Mouse (Mus musculus) midbrain, embryonic 13.5 days (tissue): ENCODE data around the gene AI413582. TPM values are rescaled to one million over a fixed set of nuclear protein-coding genes. Genes with fewer than 3 reads are reported as not detected.

Experiments
- ATAC-seq: fragments of 200-750 bp; cut with Nextera tagmentation; 2 replicates; pipeline ENCODE4 v1.8.0; 2017; ENCODE audit warnings: mild to moderate bottlenecking, moderate TSS enrichment, moderate library complexity
- H3K27ac ChIP-seq: fragments of 300-500 bp; sonication (generic); 2 replicates; pipeline ENCODE4 v1.5.1; 2015; ENCODE audit warnings: inconsistent platforms, mild to moderate bottlenecking, moderate library complexity
- H3K27me3 ChIP-seq: fragments of 300-500 bp; sonication (generic); 2 replicates; pipeline ENCODE4 v1.6.1; 2015; ENCODE audit warnings: mild to moderate bottlenecking, inconsistent platforms
- H3K36me3 ChIP-seq: fragments of 300-500 bp; sonication (generic); 2 replicates; pipeline ENCODE4 v1.6.1; 2015; ENCODE audit warnings: mild to moderate bottlenecking, inconsistent platforms
- H3K4me1 ChIP-seq: fragments of 300-500 bp; sonication (generic); replicated peaks from 2 replicates; pipeline ENCODE4 v1.6.1; 2015; ENCODE audit warnings: inconsistent platforms
- H3K4me2 ChIP-seq: fragments of 300-500 bp; sonication (generic); replicated peaks from 2 replicates; pipeline ENCODE4 v1.6.1; 2015; ENCODE audit warnings: moderate library complexity, mild to moderate bottlenecking, inconsistent platforms
- H3K4me3 ChIP-seq: fragments of 300-500 bp; sonication (generic); replicated peaks from 2 replicates; pipeline ENCODE4 v1.5.1; 2015; ENCODE audit warnings: mild to moderate bottlenecking, inconsistent platforms
- H3K9ac ChIP-seq: fragments of 300-500 bp; sonication (generic); replicated peaks from 2 replicates; pipeline ENCODE4 v1.6.1; 2015; ENCODE audit warnings: mild to moderate bottlenecking, inconsistent platforms
- H3K9me3 ChIP-seq: fragments of 300-500 bp; sonication (generic); 2 replicates; pipeline ENCODE4 v1.6.1; 2016; ENCODE audit warnings: mild to moderate bottlenecking, inconsistent platforms
- WGBS: fragments of 180-500 bp; shearing (Covaris S2); methylation state at CpG from one replicate; pipeline ENCODE4 v1.1.7; 2015; 5-methylcytosine and 5-hydroxymethylcytosine counted together
- polyA plus RNA-seq: library from polyadenylated mRNA; unstranded; fragments of >200 nt; fragmentation: Nextera tagmentation; extraction: Ambion mirVana; gene quantifications from 2 replicates; pipeline ENCODE4 v1.2.1, GENCODE M21; 2015

The AI413582 gene
- polyA plus RNA-seq, 1 experiment from 2014 or later: 36.8 TPM

- H3K9me3 ChIP-seq: no peaks in the 10 kb centered on the region
- H3K4me3 ChIP-seq: no peak overlapping the region
- WGBS: 73% methylated on average over 6 of the region's 6 CpGs
- H3K9ac ChIP-seq: no peak overlapping the region
- H3K27ac ChIP-seq: no peak overlapping the region
- peaks cover 4% of the 10 kb centered on the region for H3K27me3 ChIP-seq
- H3K36me3 ChIP-seq: no peaks in the 10 kb centered on the region
- H3K4me2 ChIP-seq: no peak overlapping the region
- ATAC-seq: no peak
- H3K4me1 ChIP-seq: 0 out of 2 replicates have a peak, but pooled peaks cover 3% of the 10 kb centered on the region
Observed at GRCm38 (mm10) chr17:27527188-27527587, 38.4 kb downstream of the AI413582 start.

- H3K9me3 ChIP-seq: no peaks in the 10 kb centered on the region
- no peaks in the 10 kb centered on the region for H3K36me3 ChIP-seq
- no peak for ATAC-seq
- no peak overlapping the region for H3K4me2 ChIP-seq
- H3K9ac ChIP-seq: 0 out of 2 replicates have a peak overlapping the region, but pooled peaks have one; percentile 32
- peaks cover 23% of the 10 kb centered on the region for H3K27me3 ChIP-seq
- H3K4me3 ChIP-seq: no peak overlapping the region
- WGBS: 47% methylated on average over 7 of the region's 7 CpGs
- no peak overlapping the region for H3K27ac ChIP-seq
- peaks cover 30% of the 10 kb centered on the region for H3K4me1 ChIP-seq
Observed at GRCm38 (mm10) chr17:27523121-27523520, 42.4 kb downstream of the AI413582 start.

- 81% methylated on average over 5 of the region's 5 CpGs for WGBS
- Histone ChIP-seq H3K9me3 (no peaks in the 10 kb centered on the region), H3K4me3 (no peak within 1 kb of the TSS), H3K4me2 (peak within 1 kb of the TSS; percentile 38), H3K9ac (no peak within 1 kb of the TSS), H3K27ac (no peak within 1 kb of the TSS), H3K36me3 (no peaks in the 10 kb centered on the region), H3K27me3 (peaks cover 23% of the 10 kb centered on the region), H3K4me1 (peaks cover 37% of the 10 kb centered on the region)
- no peak for ATAC-seq
Observed at GRCm38 (mm10) chr17:27521303-27521702, 44.3 kb downstream of the AI413582 start, which contains the start of gene Grm4. TSS of gene Grm4 (minus strand) at chr17:27521403.

DNA sequence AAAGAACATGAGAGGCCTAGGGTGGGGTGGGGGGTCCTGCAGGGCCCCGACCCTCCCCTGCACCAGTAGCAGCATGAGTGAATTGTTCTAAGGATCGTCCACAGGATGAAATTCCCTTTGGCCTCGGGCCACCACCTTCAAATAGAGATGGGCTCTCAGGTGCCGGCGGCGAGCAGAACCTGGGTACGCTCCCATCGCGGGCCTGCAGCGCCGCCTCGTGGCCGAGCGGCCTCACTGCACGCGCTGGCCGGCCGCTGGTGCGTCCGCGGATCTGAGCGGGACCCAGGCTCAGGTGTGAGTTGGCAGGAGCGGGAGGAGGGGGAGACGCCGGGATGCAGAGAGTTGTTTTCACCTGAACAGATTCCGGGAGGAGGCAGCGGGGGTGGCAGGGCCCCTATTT, 45.0 kb downstream of the AI413582 start:
- no peaks in the 10 kb centered on the region for H3K9me3 ChIP-seq
- no peak overlapping the region for H3K9ac ChIP-seq
- peaks cover 23% of the 10 kb centered on the region for H3K27me3 ChIP-seq
- WGBS: under 1% methylated on average over 27 of the region's 27 CpGs
- peak; percentile 52 for ATAC-seq
- H3K27ac ChIP-seq: no peak overlapping the region
- peaks cover 37% of the 10 kb centered on the region for H3K4me1 ChIP-seq
- H3K4me3 ChIP-seq: no peak overlapping the region
- no peaks in the 10 kb centered on the region for H3K36me3 ChIP-seq
- peak overlapping the region; percentile 38 for H3K4me2 ChIP-seq

DNA sequence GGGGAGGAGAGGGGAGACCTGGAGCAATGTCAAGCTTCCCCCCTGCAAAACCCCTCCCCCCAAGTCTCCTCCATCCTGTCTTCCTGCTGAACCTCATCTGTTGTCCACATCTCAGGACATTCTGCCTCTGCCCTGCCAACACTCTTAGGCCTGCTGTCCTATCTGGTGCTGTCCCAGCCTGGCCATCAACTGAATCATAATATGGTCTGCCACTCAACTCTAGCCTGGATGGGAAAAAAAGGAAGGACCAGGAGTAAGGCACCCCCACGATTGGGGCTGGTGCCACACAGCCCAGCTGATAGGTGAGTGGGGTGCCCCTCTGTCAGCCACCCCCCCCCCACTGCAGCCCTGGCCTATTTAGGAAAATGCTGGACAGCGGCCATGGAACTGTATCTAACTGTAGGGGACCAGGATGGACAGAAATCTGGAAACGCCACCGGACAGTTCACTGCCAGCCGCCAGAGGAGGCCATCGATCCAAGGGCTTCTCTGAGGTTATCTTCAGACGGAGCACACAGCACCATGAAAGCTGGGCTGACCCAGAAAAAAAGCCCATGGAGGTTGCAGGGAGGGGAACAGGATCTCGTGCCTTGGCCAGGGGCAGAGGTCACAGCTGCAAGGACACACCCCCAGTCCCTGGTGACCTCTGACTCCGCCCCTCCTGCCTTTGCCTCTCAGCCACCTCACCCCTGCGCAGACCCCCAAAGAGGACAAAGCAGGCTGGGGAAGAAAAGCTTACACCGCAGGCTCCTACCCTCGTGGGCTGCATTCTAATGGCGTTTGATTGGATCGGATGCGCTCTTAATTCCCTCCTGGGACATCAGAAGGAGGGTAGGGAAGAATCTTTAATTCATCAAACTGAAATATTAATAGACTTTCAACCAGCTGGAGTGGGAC, 46.6 kb downstream of the AI413582 start:
- H3K36me3 ChIP-seq: no peaks in the 10 kb centered on the region
- peak overlapping the region; percentile 82 for H3K27ac ChIP-seq
- peak overlapping the region; percentile 12; the same call in 1 of the 2 replicates for H3K9ac ChIP-seq
- no peak overlapping the region for H3K4me3 ChIP-seq
- peak; percentile 22; the same call in 1 of the 2 replicates for ATAC-seq
- 0 out of 2 replicates have a peak overlapping the region, but pooled peaks have one; percentile 2 for H3K4me2 ChIP-seq
- peaks cover 40% of the 10 kb centered on the region for H3K4me1 ChIP-seq
- peaks cover 39% of the 10 kb centered on the region for H3K27me3 ChIP-seq
- H3K9me3 ChIP-seq: no peaks in the 10 kb centered on the region
- 15% methylated on average over 15 of the region's 15 CpGs for WGBS

- H3K4me3 ChIP-seq: no peak overlapping the region
- no peaks in the 10 kb centered on the region for H3K9me3 ChIP-seq
- H3K4me2 ChIP-seq: no peak overlapping the region
- peak overlapping the region; percentile 36; the same call in 1 of the 2 replicates for H3K9ac ChIP-seq
- WGBS: 8% methylated on average over 9 of the region's 9 CpGs
- ATAC-seq: peak; percentile 25; the same call in 1 of the 2 replicates
- peaks cover 45% of the 10 kb centered on the region for H3K27me3 ChIP-seq
- peaks cover 45% of the 10 kb centered on the region for H3K4me1 ChIP-seq
- peak overlapping the region; percentile 82 for H3K27ac ChIP-seq
- H3K36me3 ChIP-seq: no peaks in the 10 kb centered on the region
Observed at GRCm38 (mm10) chr17:27518296-27518695, 47.3 kb downstream of the AI413582 start.

GRCm38 (mm10) chr17:27513916-27514762, 51.4 kb downstream of the AI413582 start:
- H3K27me3 ChIP-seq: peaks cover 50% of the 10 kb centered on the region
- ATAC-seq: no peak

More at GRCm38 (mm10) chr17:27513916-27514762, 51.4 kb downstream of the AI413582 start:
- no peak overlapping the region for H3K27ac ChIP-seq
- peaks cover 63% of the 10 kb centered on the region for H3K4me1 ChIP-seq
- H3K36me3 ChIP-seq: no peaks in the 10 kb centered on the region
- peak overlapping the region; percentile 85; the same call in 1 of the 2 replicates for H3K9ac ChIP-seq
- peak overlapping the region; percentile 72 for H3K4me3 ChIP-seq
- H3K4me2 ChIP-seq: peak overlapping the region; percentile 97
- WGBS: 35% methylated on average over 27 of the region's 27 CpGs
- no peaks in the 10 kb centered on the region for H3K9me3 ChIP-seq

Other genes starting within 250 kb of the AI413582 start
- 5.8 and 6.1 TPM in 2 replicates for gene Grm4, start 44.4 kb downstream of the AI413582 start, polyA plus RNA-seq
- gene Hmga1, start 9.3 kb downstream of the AI413582 start, polyA plus RNA-seq: 120 and 124 TPM in 2 replicates
- 223 and 227 TPM in 2 replicates for gene Nudt3, start 57.7 kb upstream of the AI413582 start, polyA plus RNA-seq
- not detected in 2 replicates for gene RPS10-NUDT3, start 69.5 kb upstream of the AI413582 start, polyA plus RNA-seq
- gene Rps10, start 70.9 kb upstream of the AI413582 start, polyA plus RNA-seq: 570 and 610 TPM in 2 replicates
- 19.9 and 23.6 TPM in 2 replicates for gene Pacsin1, start 89.8 kb upstream of the AI413582 start, polyA plus RNA-seq
- gene Spdef, start 163.2 kb upstream of the AI413582 start, polyA plus RNA-seq: 0.90 and 1.3 TPM in 2 replicates